Mouse (Mus musculus) heart, postnatal 0 days (tissue): Measurements from ENCODE around the gene Irf3.

ENCODE experiments used
- CTCF ChIP-seq: IDR thresholded peaks from 2 replicates; pipeline ENCODE4 v1.5.1; 2016; ENCODE audit warnings: antibody characterized with exemption, control low read depth, low read depth
- EP300 ChIP-seq: IDR thresholded peaks from 2 replicates; pipeline ENCODE4 v1.6.1; 2016; ENCODE audit warnings: antibody characterized with exemption, low read depth

DNA sequence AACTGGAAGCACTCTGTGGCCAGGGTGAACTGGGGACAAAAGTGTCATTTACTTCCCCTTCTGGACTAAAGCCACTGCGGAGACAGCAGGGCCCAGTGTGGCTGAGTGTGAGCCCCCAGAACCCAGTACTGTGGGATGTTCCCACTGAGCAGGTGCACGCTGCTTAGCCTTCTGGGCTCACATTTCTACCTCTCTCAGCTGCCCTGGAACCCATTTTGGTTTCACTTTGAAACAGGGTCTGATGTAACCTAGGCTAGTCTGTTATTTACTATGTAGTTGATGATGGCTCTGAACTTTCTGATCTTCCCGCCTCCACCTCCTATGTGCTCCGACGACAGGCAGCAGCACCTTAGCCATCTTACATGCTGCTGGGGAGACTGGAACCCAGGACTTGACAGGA, 34.6 kb upstream of the Irf3 start:
- TF ChIP-seq CTCF (no peak), EP300 (no peak)
